Mouse (Mus musculus) kidney, postnatal 10 days (tissue): ENCODE data around the gene Elovl6.
A peak's percentile ranks its signal among the peaks of the same experiment; 100 is the strongest.

ENCODE experiments used
- DNase-seq: peaks from one replicate; pipeline ENCODE4 v3.0.0; 2021; ENCODE audit warnings: mixed read lengths

The Elovl6 gene

DNA sequence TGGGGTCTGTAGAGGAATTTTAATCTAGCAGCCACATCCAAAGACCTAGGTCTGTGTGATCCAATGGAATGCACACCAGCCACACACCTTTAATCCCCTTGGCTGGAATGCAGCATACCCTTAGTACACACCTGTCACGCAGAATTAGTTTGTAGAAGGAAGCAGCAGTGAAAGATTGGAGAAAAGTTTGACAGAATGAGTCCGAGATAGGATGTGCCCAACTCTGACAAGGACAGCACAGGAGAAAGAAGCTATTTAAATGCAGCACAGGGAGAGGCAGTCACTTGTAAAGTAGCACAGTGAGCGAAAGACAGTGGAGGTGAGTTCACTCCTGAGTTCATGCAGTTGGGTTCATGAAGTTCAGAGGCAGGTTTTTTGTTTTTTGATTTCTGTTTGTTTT, 11.2 kb downstream of the Elovl6 start:
- DNase-seq, result no peak

DNA sequence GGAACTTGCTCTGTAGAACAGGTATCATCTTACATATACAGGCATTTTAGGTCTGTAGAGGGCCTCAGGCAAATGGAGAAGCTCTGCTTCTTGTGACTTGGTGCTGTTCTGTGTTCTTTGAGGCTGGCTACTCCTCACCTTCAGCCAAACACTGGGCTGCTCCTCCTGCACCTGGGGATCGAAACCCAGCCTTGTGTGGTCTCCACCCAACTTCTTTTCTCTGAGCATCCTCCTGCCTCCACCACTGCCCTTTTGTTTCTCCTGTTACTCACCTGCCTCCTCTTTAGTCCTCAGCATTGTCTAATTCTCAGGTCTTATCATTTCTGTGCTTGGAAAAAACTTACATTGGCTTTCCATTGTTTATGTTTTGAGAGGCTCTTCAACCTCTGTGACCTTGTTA, 12.1 kb downstream of the Elovl6 start:
- DNase-seq, result no peak

DNA sequence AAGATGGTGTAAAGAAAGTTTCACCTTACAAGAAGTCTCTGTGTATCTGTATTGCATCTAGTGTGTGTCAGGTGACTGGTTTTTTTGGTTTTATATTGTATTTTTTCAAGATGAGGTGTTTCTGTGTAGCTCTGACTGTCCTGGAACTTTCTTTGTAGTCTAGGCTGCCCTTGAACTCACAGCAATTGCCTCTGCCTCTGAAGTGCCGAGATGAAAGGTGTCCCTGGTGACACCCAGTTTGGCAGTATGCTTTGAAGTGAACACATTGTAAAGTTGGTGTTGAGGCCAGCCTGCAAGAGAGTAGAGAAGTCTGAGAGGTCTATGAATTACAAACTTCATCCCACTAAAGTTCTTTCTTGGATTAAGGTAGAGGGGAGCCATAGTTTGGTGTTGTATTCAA, 13.1 kb downstream of the Elovl6 start:
- no peak for DNase-seq

DNA sequence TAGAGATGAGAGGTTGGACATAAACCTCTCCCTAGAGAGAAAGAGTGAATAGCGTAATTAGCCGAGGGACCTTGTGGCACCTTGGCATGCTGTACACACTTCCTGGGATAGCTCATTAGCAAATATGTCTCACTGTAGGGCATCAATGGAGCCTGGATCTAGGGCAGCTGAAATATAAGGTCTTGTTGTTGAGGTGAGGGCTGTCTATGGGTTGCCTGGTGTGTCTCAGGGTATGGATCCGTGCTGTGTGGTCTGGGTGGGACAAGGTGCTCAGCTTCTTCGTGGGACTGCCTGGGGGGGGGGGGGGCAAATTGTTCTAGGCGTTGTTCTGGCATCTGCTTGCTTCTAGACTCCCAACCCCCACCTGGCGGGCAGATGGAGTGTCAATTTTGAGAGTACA, 13.6 kb downstream of the Elovl6 start:
- DNase-seq, result no peak

DNA sequence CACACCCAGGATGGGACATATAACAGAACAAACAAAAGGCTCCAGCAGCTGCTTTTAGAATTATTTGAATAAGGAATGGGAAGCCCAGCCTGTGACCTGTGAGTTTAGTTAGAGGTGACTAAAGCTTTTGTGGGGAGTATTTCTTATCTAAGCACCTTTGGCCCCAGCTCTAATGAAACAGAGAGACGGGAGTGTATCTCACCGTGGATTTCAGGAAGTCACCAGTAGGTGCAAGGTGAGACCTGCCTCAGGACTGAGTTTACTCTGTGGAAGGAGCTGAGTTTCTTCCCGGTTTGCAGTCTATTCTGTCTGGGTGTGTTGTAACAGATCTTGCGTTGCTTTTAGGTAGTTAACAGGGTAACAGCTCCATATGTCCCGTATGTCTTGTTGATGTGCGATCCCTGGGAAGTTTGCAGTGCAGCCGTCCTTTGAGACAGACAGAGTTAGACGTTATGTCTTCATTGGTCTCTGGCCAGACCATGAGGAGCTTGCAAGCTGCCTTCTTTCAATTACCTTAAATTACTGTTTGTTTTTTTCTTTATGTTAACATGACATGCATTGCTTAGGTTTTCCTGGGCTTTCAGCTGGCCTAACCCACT, 15.8 kb downstream of the Elovl6 start:
- no peak for DNase-seq

DNA sequence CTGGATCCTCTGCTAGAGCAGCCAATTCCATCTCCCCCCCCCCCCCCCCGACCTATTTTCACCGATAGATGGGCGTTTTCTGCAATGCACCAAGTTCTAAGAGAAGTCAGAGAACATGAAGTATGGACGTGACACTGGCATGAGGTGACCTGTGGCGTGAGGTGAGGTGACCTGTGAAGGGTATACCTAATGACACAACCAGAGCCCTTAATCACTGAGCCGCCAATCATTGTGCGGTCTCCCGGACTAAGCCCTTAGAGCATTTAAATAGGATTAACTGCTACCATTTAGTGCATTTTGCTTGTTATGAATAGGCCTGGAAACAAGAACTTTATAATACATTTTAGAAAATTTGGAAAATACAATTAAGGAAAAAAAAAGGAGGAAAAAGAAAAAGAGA, 16.6 kb downstream of the Elovl6 start:
- no peak for DNase-seq

DNA sequence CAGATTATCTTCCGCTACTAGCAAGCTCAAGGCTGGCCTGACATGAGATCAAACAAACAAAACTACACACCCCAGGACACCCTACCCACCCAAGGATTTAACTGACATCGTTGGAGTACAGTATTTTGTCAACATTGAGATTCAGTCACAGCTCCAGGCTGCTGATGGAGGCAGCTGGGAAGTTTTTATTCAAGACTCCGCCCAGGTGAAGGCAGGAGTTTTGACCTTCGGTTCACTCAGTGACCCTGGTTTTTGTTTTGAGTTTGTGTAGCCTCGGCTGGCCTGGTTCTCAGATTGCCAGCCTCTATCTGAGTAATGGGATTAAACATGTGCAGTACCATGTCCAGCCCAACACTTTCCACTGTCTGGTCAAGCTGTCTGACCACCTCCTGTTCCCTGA, 17.4 kb downstream of the Elovl6 start:
- DNase-seq, result no peak

DNA sequence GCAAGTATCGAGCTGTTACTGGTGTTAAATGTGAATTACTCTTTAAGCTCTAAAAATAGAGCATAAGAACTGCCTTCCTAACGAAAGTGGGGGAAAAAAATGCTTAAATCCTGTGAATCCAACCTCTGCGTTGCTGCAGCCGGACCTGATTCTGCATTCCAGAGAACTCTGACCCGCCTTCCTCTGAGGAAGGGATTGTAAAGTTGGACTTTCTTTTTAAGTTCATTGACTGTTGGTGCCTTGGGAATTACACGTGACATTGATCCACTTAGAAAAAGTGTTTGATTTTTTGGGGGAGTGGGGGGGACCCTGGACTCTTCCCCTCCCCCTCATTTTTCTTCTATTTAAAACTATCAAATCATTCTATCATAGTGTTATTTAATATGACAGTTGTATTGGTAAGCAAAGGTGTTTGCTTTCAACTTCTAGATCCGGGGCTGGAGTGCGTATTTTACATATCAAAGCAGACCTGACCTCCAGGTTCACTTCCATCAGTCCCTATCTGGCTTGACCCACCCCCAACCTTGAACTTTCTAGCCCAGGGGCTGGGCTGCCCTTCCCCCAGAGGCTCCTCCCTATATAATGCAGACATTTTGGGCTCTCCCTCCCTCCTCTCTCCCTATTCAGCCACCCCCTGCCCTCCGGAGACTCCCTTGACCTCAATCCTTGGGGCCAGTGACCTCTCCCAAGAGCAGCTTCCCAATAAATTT, 19.6 kb downstream of the Elovl6 start:
- no peak for DNase-seq

DNA sequence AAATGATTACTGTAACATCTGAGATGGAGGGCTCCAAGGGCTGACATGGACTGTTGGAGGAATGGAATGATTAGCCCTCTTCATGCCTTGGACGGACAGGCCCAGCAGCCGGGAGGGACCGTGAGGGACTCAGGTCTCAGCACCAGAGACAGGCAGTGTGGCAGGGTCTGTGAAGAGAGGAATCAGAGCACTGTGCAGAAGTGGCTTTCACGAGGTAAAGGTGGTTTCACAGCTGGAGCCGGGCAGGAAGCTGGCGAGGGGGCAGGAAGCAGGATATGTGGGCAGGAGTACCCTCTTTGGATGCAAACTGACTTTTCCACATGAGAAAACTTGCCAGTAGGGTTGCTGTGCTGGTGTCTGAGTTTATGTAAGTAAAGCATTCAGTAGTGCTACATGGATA, 20.2 kb downstream of the Elovl6 start:
- DNase-seq, result no peak

DNA sequence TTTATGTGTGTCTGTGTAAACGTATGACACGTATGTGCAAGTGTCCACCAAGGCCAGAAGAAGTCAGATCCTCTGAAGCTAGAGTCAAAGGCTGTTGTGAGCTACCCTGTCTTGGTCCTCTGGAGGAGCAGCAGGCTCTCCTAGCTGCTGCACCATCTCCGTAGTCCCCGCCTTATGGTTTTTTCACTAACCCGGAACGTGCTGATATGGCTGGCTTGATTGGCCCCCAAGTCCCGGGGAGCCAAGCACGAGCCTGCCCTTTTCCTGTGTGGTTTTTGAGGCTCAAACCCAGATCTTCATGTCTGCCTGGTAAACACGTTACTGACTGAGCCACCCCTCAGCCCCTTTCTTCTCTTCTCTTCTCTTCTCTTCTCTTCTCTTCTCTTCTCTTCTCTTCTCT, 21.0 kb downstream of the Elovl6 start:
- no peak for DNase-seq

DNA sequence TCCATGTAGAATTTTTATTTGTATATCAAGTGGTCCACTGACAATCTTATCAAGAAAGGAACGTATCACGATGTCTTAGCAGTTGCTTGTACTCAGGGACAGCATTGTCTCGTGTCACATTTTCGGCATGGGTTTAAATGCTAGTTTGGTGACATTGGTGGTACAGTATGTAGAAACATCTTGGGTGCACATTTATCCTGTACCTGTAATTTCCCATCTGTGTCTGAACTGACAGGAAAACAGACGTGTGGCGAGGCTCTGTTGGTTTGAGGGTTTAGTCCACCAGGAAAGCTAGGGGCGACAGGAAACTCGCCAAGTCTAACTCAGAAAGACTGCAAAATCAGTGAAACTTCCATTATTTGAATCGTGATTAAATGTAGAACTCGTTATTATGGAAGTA, 21.5 kb downstream of the Elovl6 start:
- DNase-seq, result no peak

DNA sequence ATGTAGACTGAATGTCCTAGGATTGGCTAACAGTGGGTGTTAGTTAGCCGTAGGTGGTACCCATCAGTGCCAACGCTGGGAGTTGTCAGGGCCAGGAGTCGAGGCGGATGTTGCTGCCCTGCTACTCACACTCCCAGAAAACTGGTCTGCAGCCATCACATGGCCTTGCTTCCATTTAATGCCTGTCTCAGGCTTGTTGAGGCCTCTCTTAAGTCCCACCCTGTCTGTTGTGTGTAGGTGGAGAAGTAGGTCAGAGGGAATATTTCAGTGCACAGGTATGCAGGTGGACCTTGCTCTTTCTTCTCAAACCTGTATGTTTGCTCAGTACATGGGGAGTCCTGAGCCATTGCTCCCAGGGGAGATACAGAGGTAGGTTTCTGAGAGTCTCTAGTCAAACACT, 22.3 kb downstream of the Elovl6 start:
- peak; percentile 55 for DNase-seq

DNA sequence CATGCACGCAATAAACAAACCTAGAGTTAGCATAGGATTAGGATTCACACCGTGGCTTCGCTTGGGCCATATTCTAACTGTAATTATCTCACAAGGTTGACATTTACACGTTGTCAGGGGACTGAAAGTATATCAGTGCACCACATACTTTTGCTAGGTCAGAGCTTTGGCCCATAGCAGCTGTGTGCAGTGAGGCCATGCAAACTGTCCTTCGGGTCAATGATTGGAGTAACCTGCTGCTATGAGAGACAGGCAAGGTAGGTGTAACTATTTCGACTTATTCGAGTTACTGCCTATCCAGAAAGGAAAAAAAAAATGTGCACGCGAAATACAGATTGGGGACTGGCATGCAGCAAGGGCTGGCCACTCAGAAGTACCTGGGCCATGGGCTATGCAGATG, 24.9 kb downstream of the Elovl6 start:
- DNase-seq, result no peak

DNA sequence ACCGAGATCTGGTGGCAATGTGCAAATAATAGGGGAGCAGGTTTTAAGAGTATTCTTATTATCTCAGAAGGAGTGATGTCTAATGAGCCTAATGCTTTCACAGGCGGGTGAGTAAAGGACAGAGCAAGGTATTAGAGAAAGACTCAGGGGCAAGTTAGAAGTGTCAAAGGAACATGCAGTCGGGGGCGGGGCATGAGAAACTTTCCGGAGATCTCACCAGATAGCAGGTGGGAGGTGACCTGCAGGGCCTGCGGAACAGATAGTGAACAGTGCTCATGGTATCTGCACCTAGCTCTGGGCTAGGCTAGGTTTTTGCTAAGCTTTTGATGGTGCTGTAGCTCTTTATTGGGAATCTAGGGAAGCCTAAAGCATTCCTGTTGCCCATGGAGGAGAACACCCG, 25.4 kb downstream of the Elovl6 start:
- no peak for DNase-seq

DNA sequence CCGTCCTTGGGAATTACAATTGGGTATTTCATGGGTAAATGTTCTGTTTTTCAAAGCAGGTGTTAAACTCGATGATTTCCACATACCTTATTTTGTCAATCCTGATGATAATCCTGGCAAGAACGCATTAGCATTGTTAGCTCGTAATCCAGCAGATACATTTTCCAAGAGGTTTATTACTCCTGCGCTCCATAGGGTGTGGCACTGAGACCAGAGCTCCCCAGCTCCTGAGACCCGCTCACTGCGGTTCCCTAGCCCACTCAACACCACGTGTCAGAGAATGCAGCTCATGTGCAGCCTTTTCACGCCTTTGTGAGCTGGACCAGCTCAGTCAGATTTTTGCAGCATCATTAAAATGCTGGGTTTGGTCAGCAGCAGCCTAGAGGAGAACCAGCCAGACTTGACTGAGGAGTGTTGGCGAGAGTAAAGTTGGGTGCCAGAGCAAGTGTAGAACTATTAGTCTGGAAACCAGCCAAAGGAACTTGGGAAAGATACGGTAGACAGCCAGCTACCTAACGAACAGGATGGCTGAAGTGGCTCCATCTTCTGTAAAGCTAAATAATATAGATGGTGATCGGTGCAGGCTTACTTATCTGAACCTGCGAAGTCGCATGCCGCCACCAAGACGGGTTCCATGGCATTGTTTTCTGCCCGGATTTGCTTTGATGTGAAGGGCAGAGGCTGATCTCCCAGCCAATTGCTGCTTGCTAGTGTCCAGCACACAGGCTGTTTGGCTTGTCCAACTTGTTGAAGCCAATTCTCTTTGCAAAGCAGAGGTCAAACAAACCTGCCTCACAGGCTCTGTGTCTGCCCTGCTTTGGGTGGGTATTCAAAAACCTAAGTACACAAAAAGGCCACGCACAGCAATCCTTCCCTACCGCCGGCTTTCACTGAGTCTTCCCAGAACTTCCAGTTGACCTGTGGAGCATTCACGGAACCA, 26.1 kb downstream of the Elovl6 start:
- DNase-seq, result peak; percentile 44

DNA sequence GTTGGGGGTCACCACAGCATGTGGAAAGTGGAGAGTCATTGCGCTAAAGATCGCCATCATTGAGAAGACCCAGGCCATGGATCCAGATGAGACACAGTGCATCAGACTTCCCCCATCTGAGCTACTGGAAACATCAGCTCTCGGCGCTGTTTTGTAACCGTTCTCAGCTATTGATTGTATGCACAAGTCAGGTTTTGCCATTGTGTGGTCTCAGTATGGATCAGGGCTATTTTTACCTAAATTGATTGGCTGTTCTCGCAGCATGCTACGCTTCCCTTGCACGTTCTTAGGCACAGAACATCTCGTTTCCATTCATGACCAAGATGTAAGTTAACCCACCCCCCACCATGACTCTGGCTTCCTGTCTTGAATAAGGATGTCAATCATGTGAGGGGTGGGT, 27.9 kb downstream of the Elovl6 start:
- DNase-seq, result no peak

DNA sequence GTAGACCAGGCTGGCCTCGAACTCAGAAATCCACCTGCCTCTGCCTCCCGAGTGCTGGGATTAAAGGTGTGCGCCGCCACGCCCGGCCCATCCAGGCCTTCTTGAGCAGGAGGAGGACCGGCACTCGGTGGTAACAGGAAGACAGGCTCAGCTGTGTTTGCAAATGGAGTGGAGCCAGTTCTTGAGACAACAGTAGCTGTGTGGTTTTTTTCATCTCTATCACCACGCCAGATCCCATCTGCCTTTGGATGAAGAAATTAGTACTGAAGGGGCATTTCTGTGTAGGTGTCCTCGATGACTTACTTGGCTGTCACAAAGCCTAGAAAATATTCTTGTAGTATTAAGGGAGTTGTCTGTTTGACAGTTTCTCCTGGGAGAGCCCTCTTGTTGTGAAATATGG, 28.9 kb downstream of the Elovl6 start:
- DNase-seq, result no peak

DNA sequence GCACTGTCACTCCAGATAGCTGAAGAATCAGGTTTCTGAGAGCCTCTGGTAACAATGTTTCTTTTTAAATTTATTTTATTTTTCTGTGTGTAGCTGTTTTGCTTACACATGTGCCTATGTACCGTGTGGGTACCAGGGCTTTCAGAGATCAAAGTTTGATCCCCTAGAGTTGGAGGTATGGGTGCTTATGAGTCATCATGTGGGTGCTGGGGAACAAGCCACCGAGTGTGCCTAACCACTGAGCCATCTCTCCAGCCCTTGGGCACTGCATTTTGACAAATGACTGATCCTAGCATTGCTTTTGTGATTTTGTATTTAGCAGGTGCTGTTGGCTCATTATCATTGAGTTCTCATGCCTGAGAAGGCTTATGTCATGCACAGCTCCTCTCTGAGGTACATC, 29.7 kb downstream of the Elovl6 start:
- DNase-seq, result no peak

DNA sequence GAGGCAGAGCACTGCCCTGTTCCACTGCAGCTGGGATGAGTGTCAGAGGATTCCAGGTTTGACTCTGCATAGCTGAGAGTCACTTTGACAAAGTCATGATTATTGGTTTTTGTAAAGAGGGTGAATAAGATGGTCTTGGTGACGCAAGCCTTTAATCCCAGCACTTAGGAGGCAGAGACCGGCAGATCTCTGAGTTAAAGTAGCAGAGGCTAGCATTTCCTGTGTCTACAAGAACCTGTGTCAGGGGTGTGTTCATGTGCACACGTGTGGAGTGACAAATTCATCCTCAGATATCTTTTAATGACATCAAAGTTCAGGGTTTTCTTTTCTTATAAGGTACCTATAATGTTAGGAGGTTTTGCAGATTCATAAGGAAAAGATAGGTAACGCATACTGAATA, 30.3 kb downstream of the Elovl6 start:
- no peak for DNase-seq

DNA sequence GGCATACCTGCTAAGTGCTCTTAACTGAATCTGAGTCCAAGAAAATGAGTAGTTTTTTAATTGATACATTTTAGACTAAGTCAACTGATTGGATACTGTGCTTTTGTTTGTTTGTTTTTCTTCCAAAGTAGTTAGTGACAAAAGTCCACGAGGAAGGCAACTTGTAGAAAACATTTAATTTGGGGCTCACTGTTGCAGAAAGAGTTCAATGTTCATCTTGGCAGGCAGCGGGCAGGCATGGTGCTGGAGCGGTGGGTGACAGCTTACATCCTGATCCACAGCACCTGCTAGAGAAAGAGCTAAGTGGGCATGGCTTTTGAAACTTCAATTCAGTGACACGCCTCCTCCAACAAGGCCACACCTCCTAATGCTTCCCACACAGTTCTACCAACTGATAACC, 31.7 kb downstream of the Elovl6 start:
- DNase-seq, result no peak

DNA sequence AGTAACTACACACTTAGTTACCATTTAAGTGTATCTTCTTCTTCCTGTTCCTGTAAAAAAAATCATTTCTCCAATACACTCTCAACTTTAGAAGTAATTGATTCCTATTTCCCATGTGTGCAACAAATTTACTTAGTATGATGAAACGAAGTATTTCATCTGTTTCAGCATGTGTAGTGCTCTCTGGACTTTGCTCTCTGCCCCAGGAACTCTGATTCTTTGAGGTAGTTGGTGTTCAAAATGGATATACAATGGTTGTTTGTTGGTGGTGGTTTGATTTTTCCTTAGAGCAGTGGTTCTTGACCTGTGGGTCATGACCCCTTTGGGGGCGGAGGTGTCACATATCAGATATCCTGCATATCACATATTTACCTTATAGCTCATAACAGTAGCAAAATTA, 32.7 kb downstream of the Elovl6 start:
- DNase-seq, result no peak

DNA sequence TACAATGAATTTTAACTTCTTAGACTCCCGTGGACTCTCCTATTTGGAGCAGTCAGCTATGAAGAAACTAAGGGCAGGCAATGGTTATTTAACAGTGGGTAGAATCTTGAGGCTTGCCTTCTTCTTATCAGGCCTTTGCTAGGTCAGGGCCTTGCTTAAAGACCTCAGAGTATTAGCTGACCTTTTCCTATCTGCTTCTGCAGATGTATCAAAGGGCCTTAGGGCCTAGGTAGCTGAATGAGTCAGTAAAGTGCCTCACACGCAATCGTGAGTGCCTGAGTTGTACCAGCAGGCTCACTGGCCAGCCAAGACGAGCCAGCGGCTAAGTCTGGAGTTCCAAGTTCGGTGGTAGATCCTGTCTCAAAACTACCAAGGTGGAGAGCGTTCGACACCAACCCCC, 33.3 kb downstream of the Elovl6 start:
- no peak for DNase-seq

DNA sequence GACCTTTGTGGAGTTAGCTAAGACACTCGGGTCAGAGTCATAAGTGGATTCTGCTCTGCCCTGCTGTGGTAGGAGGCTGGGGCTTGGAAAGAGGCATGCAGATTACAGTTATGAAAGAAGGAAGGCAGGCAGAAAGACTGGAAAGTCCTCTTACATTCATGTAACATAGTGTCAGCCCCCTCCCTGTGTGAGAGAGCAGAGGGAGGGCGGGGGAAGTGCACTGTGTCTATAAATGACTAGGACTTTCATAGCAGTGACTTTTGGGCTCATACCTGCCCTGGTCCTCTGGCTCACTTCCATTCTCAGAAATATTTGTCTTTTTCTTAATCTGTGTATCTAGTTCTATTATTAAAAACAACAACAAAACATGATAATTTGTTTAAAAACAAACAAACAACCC, 33.9 kb downstream of the Elovl6 start:
- no peak for DNase-seq

DNA sequence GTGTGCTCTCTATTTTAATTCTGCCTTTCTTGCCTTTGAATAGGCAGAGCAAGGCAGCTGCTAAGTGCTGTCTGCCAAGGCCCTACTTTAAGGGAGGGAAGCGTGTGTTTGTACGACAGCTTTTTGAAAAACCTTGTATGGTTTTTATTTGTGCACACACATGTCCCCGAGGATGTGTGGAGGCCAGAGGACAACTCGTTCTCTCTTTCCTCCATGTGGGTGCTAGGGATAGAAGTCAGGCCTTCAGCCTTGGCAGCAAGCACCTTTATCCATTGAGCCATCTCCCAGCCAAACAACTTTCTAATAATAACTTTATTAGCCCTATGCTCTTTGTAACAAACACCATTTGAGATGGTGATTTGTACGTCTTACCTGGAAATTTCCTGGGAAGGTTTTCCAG, 34.7 kb downstream of the Elovl6 start:
- DNase-seq, result no peak
